ENCODE assay signal across 26 mouse cellular contexts in the genomic region with DNA sequence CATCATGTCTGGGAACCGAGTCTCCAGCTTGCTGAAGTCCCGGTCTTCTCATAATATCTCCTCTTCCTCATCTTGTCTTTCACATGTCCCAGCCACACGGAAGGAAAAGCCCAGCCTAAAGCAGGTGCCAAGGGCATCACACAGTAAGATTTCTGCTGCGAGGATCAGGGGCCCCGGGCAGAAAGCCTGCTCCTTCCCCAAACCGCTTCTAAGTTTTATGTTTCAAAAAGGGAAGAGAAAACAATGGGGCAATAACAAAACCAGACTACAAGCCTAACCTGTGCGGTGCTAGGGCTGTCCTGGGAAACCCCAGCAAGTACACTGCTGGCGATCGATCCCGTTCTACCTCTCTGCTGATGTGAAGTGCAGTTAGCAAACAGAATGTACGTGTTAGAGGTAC.
"Had no signal": no experiment of that assay in that cellular context is flagged by ENCODE, and none has a peak within 500 bp of the region (broad histone marks: within the 10 kb centered on the region; RNA-seq: fewer than 3 reads in every experiment).

No protein-coding gene starts in this region.

- H3K27me3 ChIP-seq: heart, embryonic 12.5 days; hindbrain, embryonic 12.5 days; intestine, embryonic 15.5 days; limb, embryonic 12.5 days; liver, embryonic 13.5 days had no signal

- H3K4me3 ChIP-seq: heart, embryonic 10.5 days; heart, embryonic 12.5 days; hindbrain, embryonic 10.5 days; hindbrain, embryonic 12.5 days; intestine, embryonic 15.5 days; layer of hippocampus, adult 2 months; left cerebral cortex, adult 2 months; limb, embryonic 10.5 days; limb, embryonic 12.5 days; liver, embryonic 13.5 days had no signal

- ATAC-seq: hindbrain, embryonic 16.5 days; inflammation-experienced regulatory T-cells, adult 6 months; intestine, embryonic 15.5 days; intestine, postnatal 0 days had no signal

- DNase-seq: gastrocnemius, postnatal 10 days; gastrocnemius, postnatal 25 days; heart, adult 11 months; heart, postnatal 10 days; heart, postnatal 4 days; kidney, adult 18-20 months; kidney, adult 8-10 months; kidney, postnatal 10 days; kidney, postnatal 25 days; kidney, postnatal 4 days; liver; liver, embryonic 13.5 days had no signal

- H3K9me3 ChIP-seq: heart, embryonic 10.5 days; heart, embryonic 12.5 days; hindbrain, embryonic 10.5 days; hindbrain, embryonic 12.5 days; intestine, embryonic 15.5 days; limb, embryonic 10.5 days; limb, embryonic 12.5 days; liver, embryonic 13.5 days had no signal

- H3K27ac ChIP-seq: heart, embryonic 10.5 days; hindbrain, embryonic 10.5 days; hindbrain, embryonic 12.5 days; hindbrain, embryonic 14.5 days; intestine, embryonic 15.5 days; limb, embryonic 10.5 days; limb, embryonic 12.5 days; liver, embryonic 13.5 days had no signal

- H3K36me3 ChIP-seq: liver, embryonic 13.5 days had no signal

- H3K9ac ChIP-seq: heart, embryonic 12.5 days; hindbrain, embryonic 12.5 days; hindbrain, embryonic 14.5 days; intestine, embryonic 15.5 days; limb, embryonic 12.5 days; liver, embryonic 13.5 days had no signal

- H3K4me1 ChIP-seq: hindbrain, embryonic 12.5 days; intestine, embryonic 15.5 days; limb, embryonic 10.5 days had no signal

- H3K4me2 ChIP-seq: heart, embryonic 12.5 days; hindbrain, embryonic 12.5 days; hindbrain, embryonic 14.5 days; intestine, embryonic 15.5 days; limb, embryonic 12.5 days; liver, embryonic 11.5 days; liver, embryonic 13.5 days had no signal
